Mouse (Mus musculus) gastrocnemius, postnatal 14 days (tissue): Measurements from ENCODE around the gene Zfp853. TPM values are rescaled to one million over a fixed set of nuclear protein-coding genes. Genes with fewer than 3 reads are reported as not detected.
A peak's percentile ranks its signal among the peaks of the same experiment; 100 is the strongest.

Source experiments
- DNase-seq: peaks from one replicate; pipeline ENCODE4 v3.0.0; 2021; ENCODE audit warnings: mixed read lengths
- intact Hi-C: fragments of 180-260 bp; cut with DNase I; formaldehyde crosslinking; loops from one replicate; pipeline ENCODE4 v1.15.1; 2025; ENCODE audit warnings: low total_unique reads
- long read RNA-seq, 2 experiments: library from polyadenylated mRNA; stranded (forward); transcript quantifications; one replicate each; pipeline ENCODE4 v2.0.0; 2021
- total RNA-seq, 2 experiments: library from RNA; stranded (reverse); gene quantifications; 2 replicates each; pipeline ENCODE4 v1.2.3; 2021

Gene Zfp853
- total RNA-seq, result under 1 TPM; 0.33 to 0.44 TPM
- long read RNA-seq, experiment 1, result 0 reads
- long read RNA-seq, experiment 2, result 0 reads

DNA sequence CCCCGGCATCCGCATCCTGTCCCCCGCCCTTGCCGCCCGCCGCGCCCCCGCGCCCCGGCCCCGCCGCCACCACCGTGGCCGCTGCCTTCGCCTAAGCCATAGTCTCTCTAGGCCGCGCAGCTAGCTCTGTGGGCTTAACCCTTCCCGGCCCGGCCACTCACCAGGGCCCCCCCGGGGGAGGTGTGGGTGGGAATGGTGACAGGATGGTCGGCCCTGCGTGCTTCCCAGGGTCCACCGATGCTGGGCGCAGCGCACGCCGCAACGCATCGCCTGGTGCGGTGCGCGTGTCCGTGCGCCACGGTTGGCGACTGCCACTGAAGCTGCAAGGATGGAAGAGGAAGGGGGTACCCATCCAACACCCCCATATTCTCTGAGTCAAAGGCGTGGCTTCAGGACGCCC, at the start of gene Zfp853:
TSS of gene Zfp853 (minus strand) at position 220 of the 400 bp plus-strand sequence.
- intact Hi-C loops, result no loop called here
- DNase-seq, result no peak

DNA sequence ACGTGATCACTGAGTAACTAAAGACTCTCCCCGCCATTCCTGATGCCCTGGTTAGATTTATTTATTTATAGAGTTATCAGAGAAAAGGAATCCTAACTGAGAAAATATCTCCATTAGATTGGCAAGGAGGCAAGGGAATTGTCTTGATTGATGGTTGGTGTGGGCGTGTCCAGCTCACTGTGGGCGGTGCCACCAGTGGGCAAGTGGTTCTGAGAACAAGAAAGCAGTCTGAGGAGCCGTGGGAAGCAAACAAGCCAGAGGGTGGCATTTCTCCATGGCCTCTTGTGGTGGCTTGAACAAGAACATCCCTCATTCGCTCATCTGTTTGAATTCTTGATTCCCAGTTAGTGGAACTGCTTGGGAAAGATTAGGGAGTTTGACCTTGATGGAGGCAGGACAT, 46.2 kb upstream of the Zfp853 start:
- DNase-seq, result no peak
- intact Hi-C loops, result loop anchor here (5.0 kb wide), 1 partner anchor 83 kb away; no protein-coding TSS in a partner anchor

DNA sequence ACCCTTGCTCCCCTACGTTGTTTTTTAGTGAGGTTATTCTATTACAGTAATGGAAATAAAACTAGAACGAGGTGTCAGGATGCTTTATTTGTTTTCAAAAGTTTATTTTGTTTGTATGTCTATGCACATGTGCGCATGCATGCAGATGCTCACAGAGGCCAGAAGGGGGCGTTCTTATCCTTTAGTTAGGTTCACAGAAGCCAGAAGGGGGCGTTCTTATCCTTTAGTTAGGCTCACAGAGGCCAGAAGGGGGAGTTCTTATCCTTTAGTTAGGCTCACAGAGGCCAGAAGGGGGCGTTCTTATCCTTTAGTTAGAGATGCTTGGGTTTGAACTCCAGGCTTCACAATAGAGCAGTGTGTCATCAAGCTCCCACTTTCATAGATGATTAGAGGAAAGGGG, 43.1 kb upstream of the Zfp853 start:
- DNase-seq, result no peak
- intact Hi-C loops, result loop anchor here (5.0 kb wide), 1 partner anchor 86 kb away; no protein-coding TSS in a partner anchor

DNA sequence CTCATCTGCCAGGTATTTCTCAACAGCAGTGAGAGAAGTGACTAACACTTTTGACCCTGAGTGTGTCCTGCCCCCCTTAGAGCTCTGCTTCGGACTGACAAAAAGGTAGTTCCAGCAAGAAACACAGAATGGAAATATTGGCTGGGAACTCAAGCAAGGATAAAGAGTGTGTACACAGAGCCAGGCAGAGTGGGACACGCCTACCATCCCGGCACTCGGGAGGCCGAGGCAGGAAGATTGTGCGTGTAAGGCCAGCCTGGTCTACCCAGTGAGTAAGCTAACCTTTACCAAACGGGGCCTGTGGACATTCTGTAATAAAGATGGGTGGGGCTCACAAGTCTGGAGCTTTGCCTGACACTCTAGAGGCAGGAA, 41.7 kb upstream of the Zfp853 start:
- intact Hi-C loops, result loop anchor here (5.0 kb wide), 1 partner anchor 87 kb away; no protein-coding TSS in a partner anchor
- DNase-seq, result no peak

DNA sequence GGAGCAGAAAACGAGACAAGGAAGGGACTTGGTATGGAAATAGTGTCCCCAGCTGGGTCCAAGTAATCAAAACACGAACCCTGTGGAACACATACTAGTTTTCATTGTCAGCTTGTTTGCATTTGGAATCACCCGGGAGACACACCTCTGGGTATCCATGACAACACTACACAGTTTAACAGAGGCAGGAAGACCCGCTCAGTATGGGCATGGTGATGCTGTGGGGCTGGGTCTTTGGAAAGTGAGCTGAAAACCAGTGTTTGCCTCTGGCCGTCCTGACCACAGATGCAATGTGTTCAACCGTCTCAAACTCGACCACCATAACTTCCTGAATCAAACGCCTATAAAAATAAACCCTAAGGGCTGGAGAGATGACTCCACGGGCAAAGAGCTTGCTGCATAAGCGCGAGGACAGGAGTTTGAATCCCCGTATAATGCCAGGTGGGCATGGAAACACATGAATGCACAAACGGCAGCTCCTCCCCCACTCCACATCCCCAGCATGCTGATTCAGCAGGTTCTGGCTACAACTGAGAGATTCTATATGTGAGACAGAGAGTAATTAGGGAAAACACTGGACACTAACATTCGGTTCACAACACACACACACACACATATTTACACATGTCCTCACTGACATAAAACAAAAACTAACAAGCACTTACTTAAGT, 41.1 kb upstream of the Zfp853 start:
- DNase-seq, result no peak
- intact Hi-C loops, result loop anchor here (5.0 kb wide), 1 partner anchor 88 kb away; no protein-coding TSS in a partner anchor

DNA sequence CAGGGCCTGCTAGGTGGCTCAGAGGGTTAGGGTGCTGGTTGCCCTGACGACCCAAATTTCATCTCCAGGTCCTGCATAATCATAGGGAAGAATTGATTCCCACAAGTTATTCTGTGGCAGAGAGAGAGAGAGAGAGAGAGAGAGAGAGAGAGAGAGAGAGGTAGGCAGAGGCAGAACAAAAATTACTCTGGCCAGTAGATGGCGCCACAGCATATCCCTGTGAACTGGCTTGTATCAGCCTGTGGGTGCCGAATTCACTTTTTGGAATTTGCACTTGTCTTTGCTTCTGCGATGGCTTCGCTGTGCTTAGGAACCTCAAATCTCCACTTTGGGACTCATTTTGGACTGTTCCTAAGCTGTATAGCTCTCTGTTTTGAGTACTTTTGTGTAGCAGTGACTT, 40.4 kb upstream of the Zfp853 start:
- DNase-seq, result peak; percentile 68
- intact Hi-C loops, result no loop called here

DNA sequence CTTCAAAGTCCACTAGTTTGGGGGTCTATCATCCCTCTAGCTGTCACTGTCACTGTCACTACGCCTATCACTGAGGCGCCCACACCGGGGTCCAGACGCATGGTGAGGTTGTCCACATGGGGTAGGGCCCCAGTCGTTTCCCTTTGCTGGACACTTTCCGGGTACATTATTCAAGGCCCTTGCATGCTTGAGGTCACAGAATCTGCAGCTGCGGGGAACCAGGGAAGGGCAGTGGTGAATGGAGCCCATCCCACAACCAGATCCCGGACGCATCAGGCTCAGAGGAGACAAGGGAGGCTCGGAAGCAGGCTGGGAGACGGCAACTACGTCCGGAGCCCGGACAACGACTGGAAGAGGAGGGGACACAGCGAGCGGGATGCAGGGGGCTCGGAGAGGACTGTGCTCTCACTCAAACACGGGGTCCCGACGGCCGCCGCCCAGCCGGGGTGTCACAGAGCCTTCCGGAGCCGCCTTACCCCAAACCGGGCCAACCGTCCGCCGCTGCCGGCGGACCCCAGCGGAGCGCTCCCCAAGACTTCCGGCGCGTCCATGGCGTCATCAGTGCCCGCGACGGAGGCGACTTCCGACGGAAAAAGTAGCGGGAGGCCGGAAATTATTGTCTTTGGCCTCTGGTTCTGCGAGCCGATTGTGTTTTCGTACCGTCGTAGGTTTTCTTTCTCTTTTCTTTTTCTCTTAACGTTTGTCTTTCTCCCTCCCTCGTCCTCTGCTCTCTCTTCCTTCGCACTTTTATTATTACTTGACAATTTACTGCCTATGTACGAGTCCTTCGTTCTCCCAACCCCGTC, 35.5 kb upstream of the Zfp853 start, which contains the start of gene Zdhhc4:
TSS of gene Zdhhc4 (minus strand) at position 567 of the 806 bp plus-strand sequence.
- peak; percentile 92 for DNase-seq
- intact Hi-C loops, result no loop called here

DNA sequence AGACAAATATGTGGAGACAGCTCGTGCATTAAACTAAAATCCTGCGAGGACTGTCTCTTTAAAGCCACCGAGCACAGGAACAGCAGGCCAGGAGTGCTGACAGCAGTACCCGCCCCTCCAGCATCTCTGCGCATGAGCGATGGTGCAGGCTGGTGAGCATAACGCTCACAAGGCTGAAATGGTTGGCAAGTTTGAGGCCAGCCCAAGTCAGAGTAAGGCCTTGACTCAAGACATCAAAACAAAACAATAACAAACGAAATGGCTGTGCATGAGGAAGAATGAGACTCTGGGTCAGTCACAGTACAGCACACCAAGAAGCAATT, 23.8 kb upstream of the Zfp853 start:
- intact Hi-C loops, result no loop called here
- DNase-seq, result no peak

DNA sequence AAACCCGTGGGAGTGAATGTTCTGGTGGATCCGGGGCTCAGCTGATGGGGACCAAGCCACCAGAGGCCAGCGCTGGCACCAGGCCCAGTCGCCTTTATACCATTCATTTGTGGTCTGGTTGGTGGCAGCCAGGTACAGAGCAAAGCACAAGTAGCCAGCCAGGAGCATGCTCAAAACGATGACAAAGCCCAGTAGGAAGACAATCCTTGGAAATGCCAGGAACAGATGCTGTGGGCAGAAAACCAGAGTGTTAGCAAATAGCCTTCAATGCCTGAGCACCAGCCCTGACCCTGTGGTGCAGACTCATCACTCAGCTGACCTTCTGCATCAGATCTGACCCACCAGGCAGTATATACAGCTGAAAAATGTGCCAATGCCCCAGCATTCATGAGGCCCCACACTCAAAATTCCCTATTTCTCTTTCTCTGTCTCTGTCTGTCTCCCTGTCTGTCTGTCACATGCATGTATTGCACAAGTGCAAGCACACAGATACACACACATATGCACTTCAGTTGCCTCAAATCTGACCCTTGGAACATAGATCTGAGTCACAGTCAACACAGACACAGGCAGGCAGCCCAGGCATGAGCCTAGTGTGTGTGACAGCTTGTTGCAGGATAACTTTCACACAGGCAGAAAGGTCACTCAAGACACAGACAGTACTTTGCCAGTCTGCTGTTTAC, 23.3 kb upstream of the Zfp853 start:
- DNase-seq, result no peak
- intact Hi-C loops, result no loop called here

DNA sequence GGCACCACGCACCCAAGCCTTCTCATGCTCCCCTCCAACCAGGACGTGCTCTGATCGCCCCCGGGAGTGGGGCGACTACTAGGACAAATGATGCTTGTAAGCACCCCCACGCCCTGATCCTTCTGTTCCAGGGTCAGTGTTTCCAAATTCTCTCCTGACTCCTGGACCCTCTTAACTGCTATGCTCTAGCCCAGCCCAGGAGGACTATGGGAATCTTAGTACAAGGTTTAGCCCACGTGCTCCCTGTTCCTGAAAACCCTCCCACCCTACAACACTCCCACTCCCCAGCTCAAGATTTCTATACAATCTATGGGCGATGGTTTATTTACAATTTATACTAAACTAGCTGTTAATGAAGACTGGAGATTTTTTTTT, 22.1 kb upstream of the Zfp853 start:
- DNase-seq, result no peak
- intact Hi-C loops, result no loop called here

DNA sequence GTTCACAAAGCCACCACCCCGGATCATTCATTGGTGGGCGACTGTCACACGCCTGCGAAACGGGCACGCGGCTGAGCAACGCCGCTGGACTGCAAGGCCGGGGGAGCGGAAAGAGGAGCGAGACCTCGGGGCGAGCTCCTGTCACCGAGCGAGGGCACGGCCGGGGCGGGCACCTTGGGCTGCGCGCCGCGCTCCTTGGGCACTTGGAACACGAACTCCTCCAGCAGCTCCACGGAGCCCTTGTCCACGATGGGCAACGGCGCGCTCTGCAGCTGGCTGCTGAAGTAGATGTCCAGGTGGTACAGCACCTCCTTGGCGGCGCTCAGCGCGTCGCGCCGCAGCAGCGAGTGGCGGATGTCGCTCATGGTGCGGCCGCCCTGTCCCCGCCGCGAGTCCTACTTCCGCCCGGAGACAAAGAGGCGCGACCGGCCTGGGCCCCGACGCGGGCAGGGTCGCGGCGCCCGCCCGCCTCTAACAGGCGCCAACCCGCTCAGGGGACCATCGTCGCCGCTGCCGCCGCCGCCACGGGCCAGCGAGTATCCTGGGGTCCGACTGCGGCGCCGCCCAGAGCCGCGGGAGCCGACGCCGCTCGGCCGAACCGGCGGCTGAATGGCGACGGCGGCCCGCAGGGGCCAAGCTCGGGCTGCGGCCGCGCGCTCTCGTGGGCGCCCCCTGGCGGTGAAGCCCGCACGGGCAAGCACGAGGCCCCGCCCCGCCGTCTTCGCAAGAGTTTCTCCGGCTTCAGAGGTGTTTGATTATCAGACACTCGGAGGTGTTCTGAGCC, 21.5 kb upstream of the Zfp853 start, which contains the start of gene E130309D02Rik:
TSS of gene E130309D02Rik (minus strand) at position 631 of the 784 bp plus-strand sequence.
- peak; percentile 90 for DNase-seq
- intact Hi-C loops, result no loop called here

DNA sequence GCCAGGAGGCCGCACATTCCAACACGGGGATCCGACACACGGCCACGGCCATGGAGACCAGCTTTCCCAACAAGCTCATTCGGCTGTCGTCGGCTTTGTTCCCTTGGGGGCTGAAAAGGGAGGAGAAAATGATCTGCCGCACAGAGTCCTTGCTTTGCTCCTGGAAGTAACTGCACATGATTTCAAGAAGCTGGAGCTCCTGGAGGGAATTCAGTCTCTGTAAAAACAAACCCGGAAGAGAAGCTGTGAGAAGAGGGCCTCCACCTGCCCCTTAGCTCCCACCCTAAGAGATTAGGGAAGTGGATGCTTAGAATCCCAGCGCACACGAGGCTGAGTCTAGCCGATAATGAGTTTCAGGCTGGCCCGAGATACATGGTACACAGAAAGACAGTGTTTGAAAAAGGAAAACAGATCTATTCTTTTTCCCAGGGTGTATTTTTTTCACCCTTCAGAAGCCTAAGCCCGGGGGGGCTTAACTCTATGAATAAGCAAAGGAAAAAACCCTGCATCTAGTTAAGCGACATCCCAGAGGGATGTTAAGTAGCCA, 20.8 kb upstream of the Zfp853 start:
- intact Hi-C loops, result no loop called here

DNA sequence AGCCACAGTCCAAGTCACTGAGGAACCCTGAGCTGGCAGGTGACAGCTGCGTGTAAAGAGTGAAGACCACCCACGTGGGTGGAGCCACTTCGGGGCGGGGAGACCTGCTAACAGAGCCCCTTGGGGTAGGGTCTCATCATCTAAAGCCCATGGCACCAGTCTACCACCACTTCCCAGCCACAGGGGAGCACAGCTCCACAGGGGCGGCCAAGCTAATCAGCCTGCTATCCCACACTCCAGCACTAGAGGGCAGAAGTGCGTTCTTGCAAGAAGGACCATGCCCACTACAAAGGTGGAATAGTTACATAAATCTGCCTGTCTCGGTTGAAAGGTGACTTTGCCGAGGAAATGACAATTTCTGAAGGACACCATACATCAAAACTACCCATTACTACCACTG, 18.5 kb upstream of the Zfp853 start:
- intact Hi-C loops, result no loop called here
- DNase-seq, result peak; percentile 68

More for the DNA sequence above, 20.8 kb upstream of the Zfp853 start:
- DNase-seq, result no peak

DNA sequence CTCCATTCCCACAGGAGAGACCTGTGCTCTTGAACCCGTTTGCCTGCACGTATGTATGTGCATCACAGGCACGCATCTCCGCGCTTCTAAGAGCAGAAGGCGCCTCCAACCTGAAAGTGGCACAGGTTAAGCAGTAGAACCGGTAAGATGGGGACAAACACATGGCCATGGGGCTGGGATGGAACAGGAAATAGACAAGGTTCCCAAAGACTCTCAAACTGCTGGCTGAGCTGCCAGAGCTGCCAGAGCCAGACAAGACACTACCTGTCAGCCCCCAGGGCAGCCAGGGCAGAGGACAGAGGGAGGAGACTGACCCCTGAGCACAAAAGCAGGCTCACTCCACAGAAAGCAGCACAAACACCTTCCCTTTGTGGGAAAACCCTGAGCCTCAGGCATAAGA, 16.5 kb upstream of the Zfp853 start:
- intact Hi-C loops, result no loop called here
- DNase-seq, result no peak

DNA sequence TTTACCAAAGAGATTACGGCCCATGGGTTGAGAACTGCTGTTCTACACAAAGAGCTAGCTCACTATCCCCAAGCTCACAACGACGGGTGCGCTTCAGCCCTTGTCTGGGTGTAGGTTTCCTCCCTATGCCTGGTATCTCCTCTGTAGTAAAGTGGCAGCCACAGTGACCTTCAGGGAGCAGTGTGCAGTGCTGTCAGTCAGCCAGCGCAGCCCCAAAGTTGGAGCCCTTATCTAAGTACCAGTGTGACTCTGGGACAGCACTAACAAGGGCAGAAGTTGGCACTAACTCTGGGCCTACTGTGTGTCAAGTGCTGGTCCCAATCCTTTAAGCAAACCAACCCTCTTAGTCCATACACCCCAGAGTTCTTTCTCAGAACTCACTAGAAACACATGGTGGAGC, 15.4 kb upstream of the Zfp853 start:
- no peak for DNase-seq
- intact Hi-C loops, result no loop called here

DNA sequence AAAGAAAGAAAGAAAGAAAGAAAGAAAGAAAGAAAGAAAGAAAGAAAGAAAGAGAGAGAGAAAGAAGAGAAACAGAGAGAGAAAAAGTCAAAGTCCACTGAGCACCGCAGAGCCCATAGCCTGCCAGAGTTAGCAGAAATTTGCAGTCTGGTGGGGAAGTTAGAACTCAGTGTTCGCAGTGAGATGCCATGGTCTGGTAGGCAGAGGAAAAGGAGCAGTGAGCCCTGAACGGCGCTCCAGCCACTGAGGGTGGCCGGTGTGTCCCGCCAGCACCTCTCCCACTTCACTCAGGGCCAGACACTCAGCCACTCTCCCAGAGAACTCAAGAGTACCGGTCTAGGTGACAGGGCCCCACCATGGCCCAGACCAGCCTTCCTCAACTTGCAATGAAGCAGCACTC, 10.8 kb upstream of the Zfp853 start:
- DNase-seq, result no peak
- intact Hi-C loops, result no loop called here

DNA sequence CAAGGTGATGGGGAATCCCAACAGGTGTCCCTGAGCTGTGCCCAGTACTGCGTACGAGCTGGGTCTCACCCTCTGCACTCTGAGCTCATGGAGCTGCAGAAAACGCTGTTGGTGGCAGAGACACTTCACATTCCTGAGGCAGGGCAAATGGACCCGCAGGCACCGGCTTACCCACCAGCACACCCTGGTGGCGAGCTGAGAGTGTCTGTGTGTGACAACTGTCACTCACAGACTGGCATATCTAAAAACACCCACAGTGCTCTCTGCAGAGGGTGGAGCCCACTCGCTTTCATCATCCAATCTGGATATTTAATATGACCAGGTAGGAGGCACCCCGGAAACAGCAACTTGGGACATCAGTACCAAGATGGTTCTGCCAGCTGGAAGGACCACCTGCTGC, 7.9 kb upstream of the Zfp853 start:
- DNase-seq, result no peak
- intact Hi-C loops, result no loop called here

DNA sequence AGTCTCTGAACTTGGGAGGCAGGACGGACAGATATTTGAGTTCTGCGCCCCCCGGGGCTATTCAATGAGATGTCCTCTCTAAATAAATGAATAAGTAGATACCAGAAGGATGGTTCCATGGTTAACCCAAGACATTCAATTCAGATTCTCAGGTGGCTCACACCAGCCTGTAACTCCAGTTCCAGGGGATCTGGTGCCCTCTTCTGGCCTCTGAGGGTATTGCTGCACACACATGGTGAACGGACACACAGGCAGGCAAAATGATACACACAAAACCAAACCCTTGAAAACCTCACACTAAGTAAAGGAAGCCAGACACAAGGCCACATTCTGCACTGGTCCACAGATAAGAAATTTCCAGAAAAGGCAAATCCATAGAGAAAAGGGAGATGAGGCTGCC, 6.3 kb upstream of the Zfp853 start:
- intact Hi-C loops, result no loop called here
- no peak for DNase-seq

DNA sequence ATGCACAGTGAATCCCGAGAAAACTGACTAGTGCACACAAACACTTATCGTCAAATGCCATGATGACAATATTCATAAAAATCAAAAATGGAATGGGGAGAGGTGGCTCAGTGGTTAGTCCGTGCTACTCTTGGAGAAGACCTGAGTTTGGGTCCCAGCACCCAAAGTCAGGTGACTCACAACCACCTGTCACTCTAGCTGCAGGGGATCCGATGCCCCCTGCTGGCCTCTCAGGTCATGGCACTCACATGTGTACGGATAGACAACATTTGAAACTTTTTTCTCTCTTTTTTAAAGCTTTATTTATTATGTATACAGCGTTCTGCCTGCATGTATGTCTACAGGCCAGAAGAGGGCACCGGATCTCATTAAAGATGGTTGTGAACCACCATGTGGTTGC, 5.0 kb upstream of the Zfp853 start:
- intact Hi-C loops, result no loop called here

More for the DNA sequence above, 5.0 kb upstream of the Zfp853 start:
- no peak for DNase-seq
